Comparison of ENCODE assay signal across 8 mouse cellular contexts in the genomic region with DNA sequence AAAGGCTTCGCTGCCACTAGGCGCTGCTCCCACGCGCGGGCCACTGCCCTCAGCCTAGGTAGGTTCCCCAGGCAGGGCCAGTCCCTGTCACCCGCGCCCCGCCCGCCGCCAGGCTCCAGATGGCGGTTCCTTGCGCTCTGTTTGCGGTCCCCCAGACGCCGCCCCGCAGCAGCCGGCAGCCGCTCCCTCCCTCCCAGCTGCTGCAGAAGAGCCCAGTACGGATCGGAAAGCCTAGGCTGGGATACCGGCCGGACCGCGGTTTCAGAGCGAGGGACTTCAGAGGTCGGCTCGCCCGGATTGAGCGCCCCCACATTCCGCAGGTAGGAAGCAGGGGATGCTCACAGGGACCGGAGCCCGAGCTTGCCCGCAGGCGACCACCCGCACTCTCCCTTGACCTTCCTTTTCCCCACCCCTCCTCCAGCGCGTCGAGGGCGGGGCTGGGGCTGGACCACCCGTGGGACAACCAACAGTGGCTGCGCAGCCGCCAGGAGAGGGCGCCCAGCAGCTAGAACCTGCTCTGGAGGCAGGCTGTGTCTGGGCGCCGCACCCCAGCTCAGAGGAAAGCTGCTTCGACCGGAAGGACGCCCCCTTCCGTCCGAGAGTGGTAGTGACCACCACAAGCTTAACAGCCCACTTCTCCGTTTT. TPM values are rescaled to one million over a fixed set of nuclear protein-coding genes. Genes with fewer than 3 reads are reported as not detected.
DNase-seq lines count a peak whose midpoint lies in the region; ATAC-seq lines count a peak whose summit lies in the region.

Gene Prdm8, plus strand, starts transcription at position 19 of the 645 bp plus-strand sequence.

- peak; percentile 73 for DNase-seq in T-cell, adult 2 months (ENCODE audit: low spot score)
- DNase-seq in cerebellum, adult 8-10 months: peak; percentile 82
- DNase-seq in layer of hippocampus, postnatal 25 days (ENCODE audit: extremely low spot score in 1 of 2, low spot score in 1 of 2): peak; percentile 75 to 81
- DNase-seq in lung, postnatal 10 days: peak; percentile 93
- peak; percentile 96 for DNase-seq in retina, embryonic 14.5 days (ENCODE audit: low spot score)
- DNase-seq in thymus, postnatal 4 days: peak; percentile 86

- ATAC-seq in frontal cortex, adult (ENCODE audit: low TSS enrichment): peak; percentile 95
- peak; percentile 55 to 59 for ATAC-seq in hematopoietic stem cell, adult 5-6 weeks (replicated peaks in 1 of 2; ENCODE audit: insufficient read depth in 1 of 2, low FRiP score in 2 of 2, low TSS enrichment in 1 of 2, low read depth in 1 of 2, poor library complexity in 2 of 2, severe bottlenecking in 2 of 2)

RNA-seq across cellular contexts. Expression of gene Prdm8, which starts in this region (rescaled TPM):
- 0.35 TPM in 1 of 2 replicates, not detected in the other for total RNA-seq in hematopoietic stem cell, adult 5-6 weeks (2017)
- total RNA-seq in layer of hippocampus, postnatal 25 days (2021): 10 to 100 TPM; 79.4 to 82.4 TPM

Comparison
In these comparisons a context has a peak if more than half of its experiments do, and no peak if none do; other contexts are left out.
1. Peak in every context shown above with its lines: DNase-seq and ATAC-seq.
2. RNA of gene Prdm8 (total RNA-seq): 79.4 to 82.4 TPM in layer of hippocampus, postnatal 25 days; 0.35 TPM in hematopoietic stem cell, adult 5-6 weeks; every median in the first group is over 10 times any median in the second.
3. Peak in ATAC-seq in hematopoietic stem cell, adult 5-6 weeks; RNA of the gene not detected or under 1 TPM.